Mouse (Mus musculus): ENCODE measurements around the gene Nrcam.

DNA sequence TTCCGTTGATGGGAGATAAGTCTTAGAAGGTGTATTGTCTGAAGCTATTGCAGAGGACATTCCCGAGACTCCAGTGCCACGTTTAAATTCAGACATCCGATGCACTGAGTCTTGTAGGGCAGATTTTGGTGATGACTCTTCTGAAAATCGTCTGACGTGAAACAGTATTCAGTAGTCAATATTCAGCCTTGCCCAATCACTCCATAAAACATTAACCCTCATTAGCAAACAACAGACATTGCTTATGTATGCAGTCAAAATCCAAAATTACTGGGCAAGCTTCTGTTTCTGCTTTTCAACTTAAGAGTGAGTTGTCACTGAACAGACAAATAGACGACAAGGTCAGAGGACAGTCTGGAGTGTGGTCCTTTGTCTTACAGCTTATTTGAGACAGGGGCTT, 57.7 kb downstream of the Nrcam start:
- TF ChIP-seq TAL1 (IDR thresholded peaks at IDR 0.05; ENCODE audit: low read length) (no peak), GATA1 (IDR thresholded peaks at IDR 0.05; ENCODE audit: low read length) (no peak)

All from erythroblast, embryonic 14.5 days (primary cell).